Mouse (Mus musculus): Measurements from ENCODE around the gene Apoc1. TPM values are rescaled to one million over a fixed set of nuclear protein-coding genes. Genes with fewer than 3 reads are reported as not detected.

Gene Apoc1
- polyA plus RNA-seq, 1 experiment = not detected

DNA sequence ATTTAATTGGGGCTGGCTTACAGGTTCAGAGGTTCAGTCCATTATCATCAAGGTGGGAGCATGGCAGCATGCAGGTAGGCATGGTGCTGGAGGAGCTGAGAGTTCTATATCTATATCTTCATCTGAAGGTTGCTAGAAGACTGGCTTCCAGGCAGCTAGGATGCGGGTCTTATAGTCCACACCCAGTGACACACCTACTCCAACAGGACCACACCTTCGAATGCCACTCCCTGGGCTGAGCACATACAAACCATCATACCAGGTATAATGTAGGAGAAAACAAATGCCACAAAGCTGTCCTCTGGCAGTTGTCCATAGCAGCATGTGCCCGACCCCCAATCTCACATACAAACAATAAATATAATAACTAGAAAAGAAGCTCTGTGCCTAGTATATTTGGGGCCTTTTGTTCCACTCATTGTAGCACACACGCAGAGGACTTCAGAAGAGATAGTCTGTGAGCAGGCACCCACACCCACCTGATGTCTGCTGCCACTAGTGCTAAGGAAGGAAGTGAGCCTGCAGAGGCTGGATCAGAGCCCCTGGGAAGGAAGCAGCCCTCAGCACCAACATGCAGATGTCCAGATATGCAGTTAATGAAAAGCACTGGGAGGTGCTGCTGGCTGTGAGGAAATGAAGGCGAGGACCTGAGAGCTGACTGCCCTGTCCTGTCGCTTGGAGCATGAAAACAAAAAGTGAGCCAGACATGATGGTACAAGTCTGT is 41.2 kb downstream of the Apoc1 start:
- Histone ChIP-seq H3K79me2 (ENCODE audit: control insufficient read depth, insufficient read depth) (no peaks in the 10 kb centered on the region), H3K36me3 (ENCODE audit: control insufficient read depth, insufficient read depth) (no peaks in the 10 kb centered on the region), H3K27me3 (ENCODE audit: control insufficient read depth, insufficient read depth, insufficient read length) (no peaks in the 10 kb centered on the region), H3ac (ENCODE audit: control insufficient read depth, insufficient read length) (no peak overlapping the region), H3K4me3 (no peak overlapping the region), H3K4me2 (ENCODE audit: low read depth) (no peak overlapping the region)
- TF ChIP-seq MYOG (IDR thresholded peaks at IDR 0.05; ENCODE audit: control insufficient read depth in 1 of 3, insufficient read depth in 1 of 3, insufficient read length in 2 of 3, low read depth in 2 of 3) (no peak), POLR2A (IDR thresholded peaks at IDR 0.05; ENCODE audit: insufficient read length, low read depth) (no peak), E2F4 (IDR thresholded peaks at IDR 0.05; ENCODE audit: insufficient read depth) (no peak), TCF12 (IDR thresholded peaks at IDR 0.05; ENCODE audit: insufficient read depth, poor library complexity, severe bottlenecking) (no peak), USF1 (IDR thresholded peaks at IDR 0.05; ENCODE audit: low read depth) (no peak), POLR2AphosphoS2 (IDR thresholded peaks at IDR 0.05; ENCODE audit: insufficient read length, low read depth) (no peak), MAX (IDR thresholded peaks at IDR 0.05; ENCODE audit: low read depth) (no peak), REST (IDR thresholded peaks at IDR 0.05; ENCODE audit: insufficient read depth, insufficient read length) (no peak), SRF (IDR thresholded peaks at IDR 0.05; ENCODE audit: control insufficient read depth, insufficient read length, low read depth) (no peak), MYOD1 (IDR thresholded peaks at IDR 0.05; ENCODE audit: control insufficient read depth in 1 of 3, insufficient read length in 2 of 3, low read depth in 2 of 3) (no peak), TCF3 (IDR thresholded peaks at IDR 0.05; ENCODE audit: insufficient read length, low read depth) (no peak), CEBPB (IDR thresholded peaks at IDR 0.05; ENCODE audit: insufficient read depth, poor library complexity, severe bottlenecking) (no peak)

DNA sequence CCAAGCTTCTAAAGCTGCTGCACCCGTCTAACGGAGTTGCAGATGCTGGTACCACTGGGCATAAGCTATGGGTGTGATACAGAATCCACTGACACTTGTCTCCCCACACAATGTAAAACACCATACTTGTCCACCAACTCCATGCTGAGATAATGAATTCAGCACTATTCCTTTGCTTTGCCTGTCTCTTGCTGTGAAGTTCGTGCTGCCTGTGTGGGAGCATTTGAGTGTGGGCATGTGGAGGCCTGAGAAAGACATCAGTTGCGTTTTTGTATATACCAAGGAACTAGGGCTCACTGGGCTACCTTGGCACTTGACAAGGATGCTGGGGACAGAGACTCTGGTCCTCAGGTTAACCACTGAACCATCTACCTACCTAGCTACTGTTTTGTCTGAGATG is 51.2 kb downstream of the Apoc1 start:
- Histone ChIP-seq H3K4me2 (ENCODE audit: low read depth) (no peak overlapping the region), H3K27me3 (ENCODE audit: control insufficient read depth, insufficient read depth, insufficient read length) (no peaks in the 10 kb centered on the region), H3K4me3 (no peak overlapping the region), H3K36me3 (ENCODE audit: control insufficient read depth, insufficient read depth) (peaks cover 22% of the 10 kb centered on the region), H3K79me2 (ENCODE audit: control insufficient read depth, insufficient read depth) (no peaks in the 10 kb centered on the region), H3ac (ENCODE audit: control insufficient read depth, insufficient read length) (no peak overlapping the region)
- TF ChIP-seq USF1 (IDR thresholded peaks at IDR 0.05; ENCODE audit: low read depth) = no peak
- no peak for TF ChIP-seq TCF3 (IDR thresholded peaks at IDR 0.05; ENCODE audit: insufficient read length, low read depth)
- no peak for TF ChIP-seq MAX (IDR thresholded peaks at IDR 0.05; ENCODE audit: low read depth)

Other genes starting within 250 kb of the Apoc1 start
- 18.2 TPM for gene Mark4, start 233.8 kb downstream of the Apoc1 start, polyA plus RNA-seq (2012; fragmentation: generic; extraction: Trizol)
- gene Exoc3l2, start 229.3 kb downstream of the Apoc1 start, polyA plus RNA-seq (2012; fragmentation: generic; extraction: Trizol) = not detected
- gene Bloc1s3, start 184.3 kb downstream of the Apoc1 start, polyA plus RNA-seq (2012; fragmentation: generic; extraction: Trizol) = 7.8 TPM
- 57.3 TPM for gene Trappc6a, start 184.3 kb downstream of the Apoc1 start, polyA plus RNA-seq (2012; fragmentation: generic; extraction: Trizol)
- gene Nkpd1, start 174.8 kb downstream of the Apoc1 start, polyA plus RNA-seq (2012; fragmentation: generic; extraction: Trizol) = 0.06 TPM
- 48.4 TPM for gene Ppp1r37, start 129.6 kb downstream of the Apoc1 start, polyA plus RNA-seq (2012; fragmentation: generic; extraction: Trizol)
- gene Zfp296, start 115.4 kb downstream of the Apoc1 start, polyA plus RNA-seq (2012; fragmentation: generic; extraction: Trizol) = 1.5 TPM
- 89.8 TPM for gene Gemin7, start 115.1 kb downstream of the Apoc1 start, polyA plus RNA-seq (2012; fragmentation: generic; extraction: Trizol)
- gene Clasrp, start 88.2 kb downstream of the Apoc1 start, polyA plus RNA-seq (2012; fragmentation: generic; extraction: Trizol) = 14.8 TPM
- 25.7 TPM for gene Relb, start 63.2 kb downstream of the Apoc1 start, polyA plus RNA-seq (2012; fragmentation: generic; extraction: Trizol)
- 126 TPM for gene Clptm1, start 27.6 kb downstream of the Apoc1 start, polyA plus RNA-seq (2012; fragmentation: generic; extraction: Trizol)
- not detected for gene Apoc2, start 14.7 kb downstream of the Apoc1 start, polyA plus RNA-seq (2012; fragmentation: generic; extraction: Trizol)
- not detected for gene Gm44805, start 11.2 kb downstream of the Apoc1 start, polyA plus RNA-seq (2012; fragmentation: generic; extraction: Trizol)
- not detected for gene Apoc4, start 11.2 kb downstream of the Apoc1 start, polyA plus RNA-seq (2012; fragmentation: generic; extraction: Trizol)
- 2.3 TPM for gene Apoe, start 6.5 kb upstream of the Apoc1 start, polyA plus RNA-seq (2012; fragmentation: generic; extraction: Trizol)
- 112 TPM for gene Tomm40, start 22.8 kb upstream of the Apoc1 start, polyA plus RNA-seq (2012; fragmentation: generic; extraction: Trizol)
- gene Nectin2, start 57.8 kb upstream of the Apoc1 start, polyA plus RNA-seq (2012; fragmentation: generic; extraction: Trizol) = 27.1 TPM
- gene Bcam, start 78.4 kb upstream of the Apoc1 start, polyA plus RNA-seq (2012; fragmentation: generic; extraction: Trizol) = 29.3 TPM
- 0.90 TPM for gene Cblc, start 104.1 kb upstream of the Apoc1 start, polyA plus RNA-seq (2012; fragmentation: generic; extraction: Trizol)
- gene Bcl3, start 130.1 kb upstream of the Apoc1 start, polyA plus RNA-seq (2012; fragmentation: generic; extraction: Trizol) = 19.2 TPM
- gene Gm19345, start 159.3 kb upstream of the Apoc1 start, polyA plus RNA-seq (2012; fragmentation: generic; extraction: Trizol) = 0.05 TPM
- 0.02 TPM for gene Ceacam16, start 168.6 kb upstream of the Apoc1 start, polyA plus RNA-seq (2012; fragmentation: generic; extraction: Trizol)
- gene Ceacam19, start 195.3 kb upstream of the Apoc1 start, polyA plus RNA-seq (2012; fragmentation: generic; extraction: Trizol) = 0.01 TPM
- gene Pvr, start 228.5 kb upstream of the Apoc1 start, polyA plus RNA-seq (2012; fragmentation: generic; extraction: Trizol) = 39.7 TPM